Mouse (Mus musculus): ENCODE data around the gene Pdk2. TPM values are rescaled to one million over a fixed set of nuclear protein-coding genes. Genes with fewer than 3 reads are reported as not detected.

The Pdk2 gene
- polyA plus RNA-seq, 1 experiment from 2014 or later, result 148 TPM

DNA sequence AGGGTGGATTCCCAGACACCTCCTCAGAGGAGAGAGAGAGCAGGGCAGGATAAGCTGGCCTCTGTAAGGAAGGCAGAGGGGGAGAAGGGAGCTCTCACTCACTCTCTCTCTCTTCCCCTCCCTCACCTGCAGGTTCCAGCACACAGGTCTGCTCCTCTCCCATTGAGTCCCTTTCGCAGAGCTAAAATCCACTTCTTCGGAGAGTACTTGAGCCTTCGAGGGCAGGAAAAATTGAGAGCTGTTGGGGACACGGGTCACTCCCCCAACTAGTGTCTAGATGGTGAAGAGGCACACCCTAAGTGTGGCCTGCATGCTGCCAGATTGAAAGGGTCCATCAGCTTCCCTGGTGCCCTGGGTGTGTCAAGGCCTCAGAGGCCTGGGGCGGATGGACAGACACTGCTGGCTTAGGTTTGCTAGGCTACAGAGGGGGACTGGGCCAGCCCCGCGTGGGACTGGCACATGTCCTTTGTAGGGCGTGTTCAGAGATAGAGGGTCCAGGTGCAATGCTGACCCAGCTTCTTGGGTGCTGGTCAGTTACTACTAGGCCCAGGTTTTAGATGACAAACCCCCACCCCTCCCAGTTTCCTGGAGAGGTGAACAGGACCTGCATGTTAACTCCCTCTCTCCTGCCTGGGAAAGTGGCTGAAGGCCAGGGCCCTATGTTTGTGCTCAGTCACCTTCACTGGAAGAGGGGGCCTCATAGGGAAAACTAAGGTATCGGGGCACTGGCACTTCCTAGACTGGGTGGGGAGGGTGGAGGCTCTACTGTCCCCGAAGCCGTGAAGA, 15.7 kb downstream of the Pdk2 start:
- H3K4me1 ChIP-seq (ENCODE audit: control insufficient read depth, insufficient read depth, low read length), result no peaks in the 10 kb centered on the region
- no peak overlapping the region for H3K4me2 ChIP-seq (ENCODE audit: low read depth, low read length)
- H3K9me3 ChIP-seq (replicated peaks; ENCODE audit: control insufficient read depth, low read length), result no peaks in the 10 kb centered on the region
- WGBS, result 83% methylated on average over 11 of the region's 11 CpGs
- ATAC-seq (replicated peaks; ENCODE audit: extremely low read depth, insufficient read depth, low FRiP score), result no peak
- no peak overlapping the region for H3K4me3 ChIP-seq (ENCODE audit: low read length)
- H3K9ac ChIP-seq (ENCODE audit: low read length), result no peak overlapping the region
- H3K27me3 ChIP-seq (ENCODE audit: control insufficient read depth, insufficient read depth, low read length), result no peaks in the 10 kb centered on the region
- no peak overlapping the region for H3K27ac ChIP-seq (ENCODE audit: low read length)
- H3K36me3 ChIP-seq (ENCODE audit: control insufficient read depth, insufficient read depth), result peaks cover 18% of the 10 kb centered on the region

DNA sequence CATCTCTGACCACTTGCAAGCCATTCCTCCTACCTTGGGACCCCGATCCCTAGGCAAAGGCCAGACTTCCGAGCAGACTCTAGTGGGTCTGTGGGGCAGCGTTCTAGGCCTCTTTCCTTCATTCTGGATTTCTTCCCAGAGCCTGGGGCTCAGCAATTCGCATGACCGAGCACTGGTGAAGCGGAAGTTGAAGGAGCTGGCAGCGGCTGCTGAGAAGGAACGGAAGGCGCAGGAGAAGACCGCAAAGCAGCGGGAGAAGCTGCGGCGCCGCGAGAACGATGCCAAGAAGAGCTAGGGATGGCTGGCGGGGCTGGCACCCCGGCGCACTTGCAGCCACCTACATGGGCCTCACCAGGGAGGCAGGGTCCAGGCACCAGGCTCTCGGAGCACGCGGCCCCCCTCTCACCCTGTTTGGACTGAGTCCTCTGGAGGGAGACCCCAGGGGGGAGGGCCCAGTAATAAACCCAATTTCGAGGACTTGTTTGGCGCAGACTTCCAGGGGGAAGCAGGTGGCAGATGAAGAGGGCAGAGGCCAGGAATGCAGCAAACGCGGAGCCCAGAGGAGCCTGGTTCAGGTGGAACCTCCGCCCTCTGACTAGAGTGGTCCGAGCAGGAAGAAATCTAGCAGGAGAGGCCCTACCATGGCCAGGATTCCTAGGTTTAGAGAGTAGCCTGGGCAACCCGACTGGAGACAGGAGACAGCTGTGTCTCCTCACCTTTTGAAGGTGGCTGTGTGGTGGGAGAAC, 16.5 kb downstream of the Pdk2 start:
- no peaks in the 10 kb centered on the region for H3K4me1 ChIP-seq (ENCODE audit: control insufficient read depth, insufficient read depth, low read length)
- H3K9me3 ChIP-seq (replicated peaks; ENCODE audit: control insufficient read depth, low read length), result no peaks in the 10 kb centered on the region
- 75% methylated on average over 29 of the region's 29 CpGs for WGBS
- peaks cover 15% of the 10 kb centered on the region for H3K36me3 ChIP-seq (ENCODE audit: control insufficient read depth, insufficient read depth)
- H3K4me3 ChIP-seq (ENCODE audit: low read length), result no peak overlapping the region
- H3K4me2 ChIP-seq (ENCODE audit: low read depth, low read length), result no peak overlapping the region
- peaks cover 4% of the 10 kb centered on the region; the same call in 1 of the 2 replicates for H3K27me3 ChIP-seq (ENCODE audit: control insufficient read depth, insufficient read depth, low read length)
- no peak overlapping the region for H3K9ac ChIP-seq (ENCODE audit: low read length)
- no peak for ATAC-seq (replicated peaks; ENCODE audit: extremely low read depth, insufficient read depth, low FRiP score)
- no peak overlapping the region for H3K27ac ChIP-seq (ENCODE audit: low read length)

DNA sequence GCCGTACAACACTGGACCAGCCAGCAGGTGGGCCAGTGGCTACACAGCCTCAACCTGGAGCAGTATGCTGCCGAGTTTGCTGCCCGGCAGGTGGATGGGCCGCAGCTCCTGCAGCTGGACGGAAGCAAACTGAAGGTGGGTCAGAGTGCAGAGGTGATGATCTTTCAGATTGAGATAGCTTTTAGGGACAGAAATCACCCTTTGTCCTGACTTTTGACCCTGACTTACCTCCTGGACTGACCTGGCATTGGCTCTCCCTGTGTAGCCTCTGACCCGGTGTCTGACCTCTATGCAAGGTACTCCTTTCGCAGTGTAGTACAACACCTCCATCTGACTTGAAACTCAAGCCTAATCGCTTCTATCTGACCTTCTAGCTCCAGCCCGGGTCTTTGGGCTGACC, 17.7 kb downstream of the Pdk2 start:
- H3K27me3 ChIP-seq (ENCODE audit: control insufficient read depth, insufficient read depth, low read length), result peaks cover 12% of the 10 kb centered on the region
- ATAC-seq (replicated peaks; ENCODE audit: extremely low read depth, insufficient read depth, low FRiP score), result no peak
- no peak overlapping the region for H3K27ac ChIP-seq (ENCODE audit: low read length)
- WGBS, result 91% methylated on average over 9 of the region's 9 CpGs
- H3K9ac ChIP-seq (ENCODE audit: low read length), result no peak overlapping the region
- H3K4me3 ChIP-seq (ENCODE audit: low read length), result no peak overlapping the region
- H3K4me1 ChIP-seq (ENCODE audit: control insufficient read depth, insufficient read depth, low read length), result no peaks in the 10 kb centered on the region
- H3K36me3 ChIP-seq (ENCODE audit: control insufficient read depth, insufficient read depth), result peaks cover 12% of the 10 kb centered on the region; the same call in 1 of the 2 replicates
- no peak overlapping the region for H3K4me2 ChIP-seq (ENCODE audit: low read depth, low read length)
- H3K9me3 ChIP-seq (replicated peaks; ENCODE audit: control insufficient read depth, low read length), result no peaks in the 10 kb centered on the region

DNA sequence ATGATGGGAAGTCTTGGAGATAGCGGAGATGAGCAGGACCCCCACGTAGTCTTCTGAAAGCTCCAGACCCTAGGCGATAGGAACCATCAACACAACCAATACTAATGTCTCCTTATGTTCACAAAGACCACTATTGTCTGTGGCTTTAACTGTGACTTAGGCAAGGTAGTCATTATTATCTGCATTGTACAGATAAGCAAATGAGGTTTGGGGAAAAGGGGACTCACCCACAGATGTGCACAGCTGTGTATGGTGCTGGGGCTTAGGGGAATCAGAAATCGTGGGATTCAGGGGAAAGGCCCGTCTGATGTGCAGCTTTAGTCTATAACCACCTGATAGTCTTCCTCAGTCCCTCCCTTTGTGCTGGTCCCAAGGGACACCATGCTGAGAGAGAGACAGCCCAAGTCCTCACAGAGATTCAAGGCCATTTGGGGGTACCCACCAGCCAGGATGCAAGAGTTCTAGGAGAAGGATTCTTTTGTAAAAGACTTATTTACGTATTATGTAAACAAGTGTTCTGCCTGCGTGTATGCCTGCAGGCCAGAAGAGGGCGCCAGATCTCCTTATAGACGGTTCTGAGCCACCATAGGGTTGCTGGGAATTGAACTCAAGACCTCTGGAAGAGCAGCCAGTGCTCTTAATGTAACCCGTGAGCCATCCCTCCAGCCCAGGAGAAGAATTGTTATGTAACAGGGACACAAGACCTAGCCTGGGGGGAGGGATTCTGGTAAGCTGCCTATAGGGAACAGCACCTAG, 18.7 kb downstream of the Pdk2 start:
- Histone ChIP-seq H3K27me3 (ENCODE audit: control insufficient read depth, insufficient read depth, low read length) (peaks cover 12% of the 10 kb centered on the region), H3K4me1 (ENCODE audit: control insufficient read depth, insufficient read depth, low read length) (no peaks in the 10 kb centered on the region), H3K27ac (ENCODE audit: low read length) (no peak overlapping the region), H3K4me3 (ENCODE audit: low read length) (no peak overlapping the region), H3K9ac (ENCODE audit: low read length) (no peak overlapping the region), H3K9me3 (replicated peaks; ENCODE audit: control insufficient read depth, low read length) (no peaks in the 10 kb centered on the region), H3K4me2 (ENCODE audit: low read depth, low read length) (no peak overlapping the region), H3K36me3 (ENCODE audit: control insufficient read depth, insufficient read depth) (peaks cover 12% of the 10 kb centered on the region; the same call in 1 of the 2 replicates)
- ATAC-seq (replicated peaks; ENCODE audit: extremely low read depth, insufficient read depth, low FRiP score), result no peak
- WGBS, result 72% methylated on average over 10 of the region's 10 CpGs

DNA sequence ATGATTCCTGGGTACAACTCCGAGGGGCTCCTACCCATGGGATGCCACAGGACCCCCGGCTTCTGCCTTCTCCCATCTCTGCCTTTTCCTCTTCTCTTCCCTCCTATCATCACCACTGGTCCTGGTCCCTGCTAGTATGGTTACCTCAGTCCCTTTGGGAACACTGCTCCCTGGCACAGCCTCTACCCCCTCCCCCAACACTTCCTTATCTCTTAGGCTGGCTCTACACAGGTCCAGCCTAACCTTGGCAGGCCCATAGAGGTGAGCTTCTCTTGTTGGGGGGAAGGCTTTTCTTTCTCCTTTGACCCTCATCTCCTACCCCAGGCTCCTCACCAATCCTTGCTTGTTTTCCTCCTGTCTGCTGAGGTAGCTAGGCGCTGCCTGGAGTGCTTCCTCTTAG, 25.7 kb downstream of the Pdk2 start:
- H3K27ac ChIP-seq (ENCODE audit: low read length), result no peak overlapping the region
- H3K27me3 ChIP-seq (ENCODE audit: control insufficient read depth, insufficient read depth, low read length), result peaks cover 12% of the 10 kb centered on the region
- peaks cover 14% of the 10 kb centered on the region for H3K4me1 ChIP-seq (ENCODE audit: control insufficient read depth, insufficient read depth, low read length)
- 55% methylated on average over 3 of the region's 3 CpGs for WGBS
- no peak overlapping the region for H3K4me3 ChIP-seq (ENCODE audit: low read length)
- no peaks in the 10 kb centered on the region for H3K9me3 ChIP-seq (replicated peaks; ENCODE audit: control insufficient read depth, low read length)
- H3K9ac ChIP-seq (ENCODE audit: low read length), result no peak overlapping the region
- ATAC-seq (replicated peaks; ENCODE audit: extremely low read depth, insufficient read depth, low FRiP score), result peak; percentile 59; the same call in 1 of the 2 replicates
- H3K36me3 ChIP-seq (ENCODE audit: control insufficient read depth, insufficient read depth), result no peaks in the 10 kb centered on the region
- H3K4me2 ChIP-seq (ENCODE audit: low read depth, low read length), result no peak overlapping the region

DNA sequence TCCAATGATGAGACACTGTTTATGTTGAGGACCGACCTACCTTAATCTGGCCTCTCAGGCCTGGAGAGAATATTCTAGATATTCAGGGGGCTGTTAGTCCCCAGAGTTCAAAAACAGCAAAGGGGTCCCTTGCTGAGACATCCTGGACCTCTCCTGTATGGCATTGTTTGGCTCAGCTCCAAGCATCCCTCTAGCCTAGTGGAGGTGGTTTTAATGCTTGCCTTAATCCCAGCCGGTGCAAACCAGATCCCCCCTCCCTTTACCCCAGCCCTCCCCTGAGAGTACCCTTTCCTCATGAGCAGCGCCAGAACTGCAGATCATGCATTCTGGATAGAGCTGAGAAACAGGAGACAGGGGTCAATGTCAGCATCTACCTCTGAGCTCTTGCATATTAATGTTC, 28.7 kb downstream of the Pdk2 start:
- H3K36me3 ChIP-seq (ENCODE audit: control insufficient read depth, insufficient read depth), result no peaks in the 10 kb centered on the region
- H3K9me3 ChIP-seq (replicated peaks; ENCODE audit: control insufficient read depth, low read length), result no peaks in the 10 kb centered on the region
- no peak overlapping the region for H3K9ac ChIP-seq (ENCODE audit: low read length)
- no peak overlapping the region for H3K4me2 ChIP-seq (ENCODE audit: low read depth, low read length)
- ATAC-seq (replicated peaks; ENCODE audit: extremely low read depth, insufficient read depth, low FRiP score), result no peak
- no peaks in the 10 kb centered on the region for H3K27me3 ChIP-seq (ENCODE audit: control insufficient read depth, insufficient read depth, low read length)
- no peak overlapping the region for H3K4me3 ChIP-seq (ENCODE audit: low read length)
- WGBS, result 35% methylated on average over 3 of the region's 3 CpGs
- peaks cover 25% of the 10 kb centered on the region for H3K4me1 ChIP-seq (ENCODE audit: control insufficient read depth, insufficient read depth, low read length)
- H3K27ac ChIP-seq (ENCODE audit: low read length), result no peak overlapping the region

DNA sequence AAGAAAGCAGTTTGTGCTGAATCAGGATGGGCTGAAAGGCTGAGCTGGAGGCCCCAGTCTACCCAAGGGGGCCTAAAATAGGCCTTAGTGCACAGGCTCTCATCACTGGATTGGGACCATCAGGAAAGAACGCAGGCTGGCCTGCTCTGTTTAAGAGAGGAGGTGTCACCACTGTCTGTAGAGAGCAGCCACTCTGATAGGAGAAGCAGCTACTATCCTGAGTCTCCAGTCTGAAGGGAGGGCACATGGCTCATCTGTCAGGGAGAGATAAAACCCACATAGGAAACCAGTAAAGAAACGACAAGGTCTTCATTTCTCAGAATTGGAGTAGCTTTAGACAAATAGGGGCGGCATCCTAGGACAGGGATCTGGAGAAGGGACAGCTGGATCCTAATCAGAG, 29.1 kb downstream of the Pdk2 start:
- Histone ChIP-seq H3K9me3 (replicated peaks; ENCODE audit: control insufficient read depth, low read length) (no peaks in the 10 kb centered on the region), H3K27ac (ENCODE audit: low read length) (no peak overlapping the region), H3K4me3 (ENCODE audit: low read length) (no peak overlapping the region), H3K36me3 (ENCODE audit: control insufficient read depth, insufficient read depth) (no peaks in the 10 kb centered on the region), H3K9ac (ENCODE audit: low read length) (no peak overlapping the region), H3K4me2 (ENCODE audit: low read depth, low read length) (no peak overlapping the region), H3K27me3 (ENCODE audit: control insufficient read depth, insufficient read depth, low read length) (no peaks in the 10 kb centered on the region), H3K4me1 (ENCODE audit: control insufficient read depth, insufficient read depth, low read length) (peaks cover 27% of the 10 kb centered on the region)
- no peak for ATAC-seq (replicated peaks; ENCODE audit: extremely low read depth, insufficient read depth, low FRiP score)
- WGBS, result 28% methylated on average over 3 of the region's 3 CpGs

DNA sequence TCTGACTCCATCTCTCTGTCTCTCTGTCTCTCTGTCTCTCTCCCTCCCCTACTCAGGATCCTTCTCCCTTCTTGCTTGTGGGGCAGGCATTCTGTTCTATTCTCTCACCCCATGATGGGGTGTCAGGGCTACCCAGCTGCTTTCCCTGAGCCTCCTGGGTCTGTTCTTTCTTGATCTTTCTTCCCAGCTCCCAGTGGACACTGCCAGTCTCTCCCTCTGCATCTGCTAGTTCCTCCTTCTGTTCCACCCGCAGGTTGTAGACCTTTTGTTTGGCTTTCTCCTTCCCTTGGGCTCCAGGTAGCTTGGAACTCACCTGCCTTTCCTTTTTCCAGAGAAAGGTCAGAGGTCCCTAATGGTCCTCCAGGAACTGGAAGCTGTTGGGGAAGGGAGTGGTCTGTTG, 29.7 kb downstream of the Pdk2 start:
- H3K9ac ChIP-seq (ENCODE audit: low read length), result no peak overlapping the region
- H3K4me1 ChIP-seq (ENCODE audit: control insufficient read depth, insufficient read depth, low read length), result peaks cover 31% of the 10 kb centered on the region
- no peak overlapping the region for H3K27ac ChIP-seq (ENCODE audit: low read length)
- no peak overlapping the region for H3K4me3 ChIP-seq (ENCODE audit: low read length)
- no peak for ATAC-seq (replicated peaks; ENCODE audit: extremely low read depth, insufficient read depth, low FRiP score)
- H3K27me3 ChIP-seq (ENCODE audit: control insufficient read depth, insufficient read depth, low read length), result no peaks in the 10 kb centered on the region
- H3K9me3 ChIP-seq (replicated peaks; ENCODE audit: control insufficient read depth, low read length), result no peaks in the 10 kb centered on the region
- WGBS, result 50% methylated on average over 1 of the region's 1 CpGs
- H3K4me2 ChIP-seq (ENCODE audit: low read depth, low read length), result peak overlapping the region; percentile 73
- H3K36me3 ChIP-seq (ENCODE audit: control insufficient read depth, insufficient read depth), result no peaks in the 10 kb centered on the region
